Mouse (Mus musculus) hindbrain, embryonic 10.5 days (tissue): ENCODE measurements at regions not wholly inside any gene's neighbourhood (a gene's known extent, or its start where the extent isn't known, plus 50 kb on each side); places are given as distances from the start of the nearest gene placed in this dataset.
"Not testable (repeated sequence)": the region's sequence is repeated elsewhere in the genome, so short reads cannot be mapped to it uniquely, and the experiment has no call there.

ENCODE experiments used
- DNase-seq: peaks from one replicate; pipeline ENCODE4 v3.0.0-alpha.2; 2017; ENCODE audit warnings: low spot score
- H3K27ac ChIP-seq: fragments of 300-500 bp; sonication (generic); 2 replicates; pipeline ENCODE4 v1.5.1; 2016; ENCODE audit warnings: mild to moderate bottlenecking, moderate library complexity
- H3K27me3 ChIP-seq: fragments of 300-500 bp; sonication (generic); 2 replicates; pipeline ENCODE4 v1.6.1; 2016; ENCODE audit warnings: mild to moderate bottlenecking; ENCODE audit not compliant: poor library complexity, insufficient read depth, severe bottlenecking
- H3K36me3 ChIP-seq: fragments of 300-500 bp; sonication (generic); 2 replicates; pipeline ENCODE4 v1.6.1; 2016; ENCODE audit warnings: mild to moderate bottlenecking, moderate library complexity
- H3K4me1 ChIP-seq: fragments of 300-500 bp; sonication (generic); replicated peaks from 2 replicates; pipeline ENCODE4 v1.6.1; 2016; ENCODE audit warnings: mild to moderate bottlenecking
- H3K4me3 ChIP-seq: fragments of 300-500 bp; sonication (generic); 2 replicates; pipeline ENCODE4 v1.5.1; 2016; ENCODE audit warnings: mild to moderate bottlenecking, moderate library complexity
- H3K9me3 ChIP-seq: fragments of 300-500 bp; sonication (generic); 2 replicates; pipeline ENCODE4 v1.6.1; 2016; ENCODE audit warnings: mild to moderate bottlenecking, moderate library complexity
- WGBS: fragments of 180-500 bp; shearing (Covaris S2); methylation state at CpG from one replicate; pipeline ENCODE4 v1.1.7; 2016; 5-methylcytosine and 5-hydroxymethylcytosine counted together

DNA sequence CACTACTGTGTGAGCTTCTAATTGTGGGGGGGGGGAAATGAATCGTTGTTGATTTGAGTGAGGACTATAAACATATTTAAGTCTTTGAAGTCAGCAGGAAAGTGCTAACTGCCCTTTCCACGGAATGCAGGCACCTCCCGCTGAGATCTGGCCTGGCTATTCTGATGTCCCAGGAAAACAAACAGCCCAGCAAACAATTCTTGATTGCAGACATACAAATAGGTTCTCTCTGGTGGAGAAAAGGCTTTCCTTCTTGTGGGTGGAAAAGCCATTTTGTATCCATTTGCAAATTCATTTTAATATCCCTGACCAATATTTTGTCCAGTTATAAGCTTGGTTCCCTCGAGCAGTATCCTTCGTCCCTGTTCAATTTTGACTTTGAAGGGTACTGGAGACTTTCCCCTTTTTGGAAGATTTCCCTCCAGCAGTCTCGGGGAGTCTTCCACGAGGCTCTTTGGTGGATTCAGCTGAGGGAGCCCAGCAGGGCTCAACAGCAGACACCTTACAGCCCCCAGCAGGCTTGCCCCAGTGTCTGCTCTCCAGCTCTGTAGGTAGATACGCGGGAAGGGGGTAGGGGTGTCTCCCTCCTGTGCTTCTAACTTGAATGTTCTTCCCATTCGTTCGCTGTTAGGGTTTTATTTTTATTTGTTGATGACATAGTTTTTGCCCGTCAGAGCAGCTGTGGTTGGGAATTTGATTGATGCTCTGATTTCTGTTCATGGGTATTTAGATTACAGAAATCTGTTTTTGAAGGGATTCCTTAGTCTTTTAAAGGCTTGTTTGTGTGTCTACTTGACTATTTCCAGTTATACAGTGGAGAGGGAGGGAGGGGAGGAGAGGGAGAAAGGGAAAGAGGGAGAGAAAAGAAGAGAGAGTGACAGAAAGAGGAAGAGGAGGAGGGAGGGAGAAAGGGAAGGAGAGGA lies 64.9 kb upstream of the Cpm start:
- Histone ChIP-seq H3K9me3 (peaks cover 4% of the 10 kb centered on the region; the same call in 1 of the 2 replicates), H3K4me3 (no peak overlapping the region), H3K27me3 (peaks cover under 1% of the 10 kb centered on the region), H3K27ac (no peak overlapping the region), H3K36me3 (no peaks in the 10 kb centered on the region), H3K4me1 (peaks cover 18% of the 10 kb centered on the region)
- WGBS = 36% methylated on average over 12 of the region's 12 CpGs
- DNase-seq = no peak

DNA sequence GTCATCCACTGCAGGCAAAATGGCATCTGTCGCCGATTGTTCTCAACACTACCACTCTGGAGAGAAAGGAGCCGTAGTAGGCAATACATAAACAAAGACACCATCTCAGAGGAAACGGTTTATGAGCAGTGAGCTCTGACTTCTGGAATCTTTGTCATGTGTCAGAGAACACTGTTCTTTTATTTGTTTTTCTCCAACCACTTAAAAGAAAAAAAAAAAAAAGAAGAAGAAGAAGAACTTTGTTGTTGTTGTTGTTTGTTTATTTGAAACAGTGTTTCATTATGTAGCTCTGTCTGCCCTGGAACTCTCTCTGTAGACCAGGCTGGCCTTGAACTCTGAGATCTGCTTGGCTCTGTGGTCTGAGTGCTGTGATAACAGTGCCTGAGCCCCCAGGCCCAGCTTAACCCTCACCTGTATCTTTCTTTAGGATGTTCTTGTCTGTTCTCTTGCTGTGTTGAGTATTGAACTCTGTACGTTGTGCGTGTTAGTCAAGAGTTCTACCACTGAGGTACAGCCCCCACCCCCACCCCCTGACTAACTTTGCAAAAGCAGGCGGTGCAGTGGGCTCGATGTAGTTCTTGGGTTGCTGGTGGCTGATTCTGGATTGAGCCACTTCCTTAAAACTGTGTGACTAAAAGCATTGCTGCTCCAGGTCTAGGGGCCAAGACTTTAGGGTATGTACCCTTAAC lies 65.7 kb upstream of the Cpm start:
- DNase-seq = no peak
- Histone ChIP-seq H3K27me3 (no peaks in the 10 kb centered on the region), H3K4me3 (no peak overlapping the region), H3K36me3 (no peaks in the 10 kb centered on the region), H3K4me1 (peaks cover 18% of the 10 kb centered on the region), H3K9me3 (peaks cover 4% of the 10 kb centered on the region; the same call in 1 of the 2 replicates), H3K27ac (no peak overlapping the region)
- 70% methylated on average over 8 of the region's 8 CpGs for WGBS

DNA sequence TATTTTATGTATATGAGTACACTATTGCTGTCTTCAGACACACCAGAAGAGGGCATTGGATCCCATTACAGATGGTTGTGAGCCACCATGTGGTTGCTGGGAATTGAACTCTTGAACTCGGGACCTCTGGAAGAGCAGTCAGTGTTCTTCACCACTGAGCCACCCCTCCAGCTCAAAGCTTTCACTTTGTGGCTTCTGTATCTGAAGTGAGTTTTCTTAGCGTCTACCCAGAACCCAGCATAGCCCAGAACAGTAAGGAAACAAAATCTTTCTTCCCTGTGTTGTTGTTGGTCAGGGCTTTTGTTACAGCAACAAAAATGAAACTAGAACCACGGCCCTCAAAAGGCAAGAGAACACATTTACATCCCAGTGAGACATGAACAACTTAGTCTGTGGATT lies 66.5 kb upstream of the Cpm start:
- peaks cover 18% of the 10 kb centered on the region for H3K4me1 ChIP-seq
- DNase-seq, H3K4me3 ChIP-seq, H3K9me3 ChIP-seq, H3K27me3 ChIP-seq, H3K27ac ChIP-seq, H3K36me3 ChIP-seq: not testable (repeated sequence)
- WGBS = 85% methylated on average over 3 of the region's 3 CpGs

DNA sequence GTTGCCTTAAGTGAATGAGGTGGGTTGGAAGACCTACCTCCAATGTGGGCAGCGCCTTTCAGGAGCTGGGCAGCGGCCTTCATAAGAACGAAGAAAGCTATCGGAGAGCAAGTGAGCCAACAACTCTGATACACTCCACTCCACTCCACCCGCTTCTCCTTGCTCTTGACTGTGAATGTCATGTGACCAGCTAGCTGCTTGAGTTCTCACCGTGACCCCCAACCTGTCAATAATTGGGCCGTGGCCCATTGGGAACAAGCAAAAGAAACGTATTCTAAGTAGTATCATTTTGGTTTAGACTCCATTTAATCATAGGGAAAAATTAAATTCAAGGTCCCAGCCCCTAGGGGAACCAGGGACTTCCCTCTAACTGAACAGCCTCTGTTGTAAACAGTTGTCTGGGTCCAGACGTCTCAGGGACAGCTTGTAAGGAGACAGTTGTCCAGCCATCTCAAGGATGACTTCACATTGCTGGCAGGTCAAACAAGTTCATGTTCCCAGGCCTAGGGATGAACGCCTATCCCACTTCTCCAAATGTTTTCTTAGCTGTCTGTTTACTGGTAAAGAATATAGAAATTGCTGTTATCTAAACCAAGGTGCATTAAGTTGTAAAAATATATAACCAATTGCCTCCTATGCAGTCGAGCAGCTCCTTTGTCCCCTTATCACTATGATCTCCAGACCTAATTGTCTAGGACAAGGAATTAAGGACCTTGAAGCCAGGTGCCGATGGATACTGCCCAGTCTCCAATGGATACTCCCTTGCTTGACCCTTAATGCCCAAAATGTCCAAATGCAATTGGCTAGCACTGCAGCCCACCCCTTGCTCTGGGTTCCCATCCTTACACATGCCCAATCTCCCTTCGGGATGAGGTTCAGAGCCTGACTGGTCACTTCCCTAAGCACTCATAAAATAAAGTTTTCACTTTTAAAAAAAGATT lies 67.1 kb upstream of the Cpm start:
- no peak overlapping the region for H3K27ac ChIP-seq
- 88% methylated on average over 13 of the region's 13 CpGs for WGBS
- no peaks in the 10 kb centered on the region for H3K36me3 ChIP-seq
- peaks cover 18% of the 10 kb centered on the region for H3K4me1 ChIP-seq
- DNase-seq = no peak
- peaks cover 4% of the 10 kb centered on the region; the same call in 1 of the 2 replicates for H3K9me3 ChIP-seq
- no peak overlapping the region for H3K4me3 ChIP-seq
- no peaks in the 10 kb centered on the region for H3K27me3 ChIP-seq

DNA sequence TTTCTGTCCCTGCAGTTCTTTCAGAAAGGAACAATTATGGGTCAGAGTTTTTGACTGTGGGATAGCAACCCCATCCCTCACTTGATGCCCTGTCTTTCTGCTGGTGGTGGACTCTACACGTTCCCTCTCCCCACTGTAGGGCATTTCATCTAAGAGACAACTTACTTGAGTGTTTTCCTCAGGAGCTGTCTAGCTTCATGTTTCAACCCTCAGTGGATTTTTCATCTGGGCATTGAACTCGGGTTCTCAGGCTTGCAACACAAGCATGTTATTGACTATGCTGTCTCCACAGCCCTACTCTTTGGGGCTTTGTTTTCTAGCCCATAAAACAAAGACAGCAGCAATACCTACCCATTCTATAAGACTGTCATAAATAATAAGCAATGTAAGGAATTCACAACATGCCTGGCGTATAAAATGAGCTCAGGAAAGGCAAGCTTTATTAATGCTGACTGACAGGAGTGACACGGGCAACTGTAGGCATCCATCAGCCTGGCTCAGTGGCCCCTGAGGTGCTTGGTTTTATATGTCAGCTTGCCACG lies 68.0 kb upstream of the Cpm start:
- Histone ChIP-seq H3K4me3 (no peak overlapping the region), H3K4me1 (peaks cover 18% of the 10 kb centered on the region), H3K9me3 (peaks cover 3% of the 10 kb centered on the region; the same call in 1 of the 2 replicates), H3K27ac (no peak overlapping the region), H3K27me3 (no peaks in the 10 kb centered on the region), H3K36me3 (no peaks in the 10 kb centered on the region)
- 81% methylated on average over 5 of the region's 5 CpGs for WGBS
- no peak for DNase-seq

DNA sequence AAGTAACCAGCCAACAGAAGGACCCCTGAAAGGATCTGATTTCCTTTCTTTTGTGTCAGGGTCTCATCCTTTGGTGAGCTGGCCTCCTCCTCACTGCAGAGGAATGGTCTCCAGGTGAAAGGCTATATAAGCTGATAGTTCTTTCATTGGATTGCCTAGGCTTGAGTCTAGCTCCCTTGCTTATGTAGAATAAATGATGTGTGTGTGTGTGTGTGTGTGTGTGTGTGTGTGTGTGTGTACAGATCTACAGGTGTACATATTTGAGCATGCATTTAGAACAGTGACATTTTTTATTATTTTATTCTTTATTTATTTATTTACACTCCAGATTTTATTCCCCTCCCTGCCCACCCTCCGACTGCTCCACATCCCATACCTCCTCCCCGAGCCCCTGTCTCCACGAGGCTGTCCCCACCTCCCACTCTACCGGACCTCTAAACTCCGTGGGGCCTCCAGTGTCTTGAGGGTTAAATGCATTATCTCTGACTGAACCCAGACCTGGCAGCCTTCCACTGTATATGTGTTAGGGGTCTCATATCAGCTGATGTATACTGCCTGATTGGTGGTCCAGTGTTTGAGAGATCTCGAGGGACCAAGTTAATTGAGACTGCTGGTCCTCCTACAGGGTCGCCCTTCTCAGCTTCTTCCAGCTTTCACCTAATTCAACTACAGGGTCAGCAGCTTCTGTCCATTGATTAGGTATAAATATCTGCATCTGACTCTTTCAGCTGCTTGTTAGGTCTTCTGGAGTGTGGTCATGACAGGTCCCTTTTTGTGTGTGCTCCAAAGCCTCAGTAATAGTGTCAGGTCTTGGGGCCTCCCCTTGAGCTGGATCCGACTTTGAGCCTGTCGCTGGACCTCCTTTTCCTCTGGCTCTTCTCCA lies 68.7 kb upstream of the Cpm start:
- Histone ChIP-seq H3K27me3 (no peaks in the 10 kb centered on the region), H3K4me3 (no peak overlapping the region), H3K4me1 (peaks cover 18% of the 10 kb centered on the region), H3K36me3 (no peaks in the 10 kb centered on the region), H3K27ac (no peak overlapping the region), H3K9me3 (no peaks in the 10 kb centered on the region)
- 84% methylated on average over 9 of the region's 9 CpGs for WGBS
- no peak for DNase-seq

DNA sequence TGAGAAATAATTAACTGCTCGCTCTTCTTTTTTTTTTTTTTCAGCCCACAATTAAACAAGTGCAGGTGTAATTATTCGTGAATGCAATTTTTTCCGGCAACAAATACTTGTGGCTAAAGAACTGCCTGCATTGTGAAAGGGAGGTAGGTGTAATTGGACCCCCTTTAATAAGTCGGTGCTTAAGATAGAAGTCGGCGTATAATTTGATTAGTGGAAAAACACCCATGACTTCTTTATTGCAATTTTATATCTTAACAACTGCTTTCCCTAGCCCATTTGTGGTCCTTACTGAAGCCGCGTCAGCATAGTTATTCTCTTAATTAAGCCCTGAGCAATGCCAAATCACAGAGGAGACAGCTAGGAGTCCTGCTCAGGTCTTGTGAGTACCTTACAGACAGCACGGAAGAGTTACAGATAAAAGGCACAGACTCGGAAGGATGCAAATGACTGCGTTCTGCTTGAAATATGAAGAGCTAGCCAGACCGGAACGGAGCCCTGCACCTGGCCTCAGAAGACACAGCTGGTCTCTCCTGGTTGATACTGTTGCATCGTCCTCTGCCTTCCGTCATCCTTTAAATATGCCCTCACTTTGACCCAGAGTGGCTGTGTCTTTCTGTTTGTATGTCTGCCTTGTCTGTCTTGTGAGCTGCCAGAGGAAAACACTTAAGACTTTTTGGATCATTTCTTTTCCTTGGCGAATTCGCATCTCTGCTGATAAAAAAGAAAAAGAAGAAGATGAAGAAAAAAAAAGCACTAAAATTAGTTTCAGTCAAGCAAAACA lies 69.5 kb upstream of the Cpm start:
- Histone ChIP-seq H3K9me3 (no peaks in the 10 kb centered on the region), H3K36me3 (no peaks in the 10 kb centered on the region), H3K27ac (no peak overlapping the region), H3K4me1 (peaks cover 18% of the 10 kb centered on the region), H3K4me3 (no peak overlapping the region), H3K27me3 (no peaks in the 10 kb centered on the region)
- 75% methylated on average over 17 of the region's 17 CpGs for WGBS
- DNase-seq = no peak

DNA sequence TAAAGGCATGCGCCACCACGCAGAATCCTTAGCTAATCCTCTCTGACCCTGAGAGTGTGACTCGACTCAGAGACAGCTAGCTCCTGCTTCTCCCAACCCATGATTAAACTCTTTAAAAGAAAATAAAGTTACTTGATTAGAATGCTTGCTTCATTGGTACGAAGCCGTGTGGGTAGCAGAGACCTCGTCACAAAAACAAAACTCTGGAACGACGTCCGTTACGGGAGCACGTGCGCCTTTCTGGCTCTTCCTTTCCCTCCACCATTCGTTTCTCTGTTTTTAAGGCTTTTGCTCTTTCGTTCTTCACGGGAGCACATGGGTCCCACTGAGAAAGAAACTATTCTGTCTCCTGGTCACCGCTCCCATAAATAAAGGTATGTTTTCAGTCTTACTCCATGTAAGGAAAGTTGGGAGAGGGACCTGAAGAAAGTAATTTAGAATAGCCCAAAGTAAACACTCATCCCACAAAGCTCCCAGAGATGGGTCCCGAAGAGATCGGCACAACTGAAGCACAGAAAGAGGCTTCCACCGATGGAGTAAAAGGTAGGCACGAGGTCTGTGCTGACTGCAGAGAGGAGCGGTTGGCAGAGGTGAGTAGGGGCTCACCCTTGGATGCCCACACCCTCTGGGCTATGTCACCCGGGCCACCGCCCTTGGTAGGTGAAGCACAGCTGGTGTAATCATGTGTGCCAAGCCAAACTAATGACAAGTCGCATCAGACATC lies 70.2 kb upstream of the Cpm start:
- WGBS = 90% methylated on average over 24 of the region's 24 CpGs

DNA sequence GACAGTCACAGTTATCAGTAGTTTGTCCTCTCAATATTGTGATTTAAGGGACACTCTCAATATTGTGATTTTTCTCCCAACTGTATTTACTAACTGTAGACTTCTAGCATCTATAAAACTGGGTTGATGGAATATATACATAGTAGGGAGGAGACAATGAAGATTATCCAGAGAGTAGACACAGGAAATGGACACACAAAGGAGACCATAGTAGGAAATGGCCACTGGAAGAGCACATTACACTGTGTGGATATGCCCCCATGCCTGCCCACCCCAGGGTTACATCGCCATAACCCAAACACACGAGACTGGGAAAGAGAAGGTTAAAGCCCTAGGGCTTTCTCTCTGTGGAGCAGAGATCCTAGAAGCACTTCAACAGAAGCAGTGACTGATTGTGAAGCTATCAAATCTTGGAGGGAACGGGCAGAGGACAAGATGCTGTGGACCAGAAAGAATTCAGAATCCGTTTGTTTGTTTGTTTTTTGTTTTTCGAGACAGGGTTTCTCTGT lies 71.0 kb upstream of the Cpm start:
- DNase-seq = no peak
- H3K9me3 ChIP-seq = no peaks in the 10 kb centered on the region
- peaks cover 18% of the 10 kb centered on the region for H3K4me1 ChIP-seq
- H3K36me3 ChIP-seq = no peaks in the 10 kb centered on the region
- H3K27ac ChIP-seq = no peak overlapping the region
- no peak overlapping the region for H3K4me3 ChIP-seq
- 83% methylated on average over 5 of the region's 5 CpGs for WGBS
- no peaks in the 10 kb centered on the region for H3K27me3 ChIP-seq

More for the DNA sequence above, 70.2 kb upstream of the Cpm start:
- no peak overlapping the region for H3K4me3 ChIP-seq
- no peak for DNase-seq
- H3K27ac ChIP-seq = no peak overlapping the region
- H3K36me3 ChIP-seq = no peaks in the 10 kb centered on the region
- no peaks in the 10 kb centered on the region for H3K27me3 ChIP-seq
- H3K4me1 ChIP-seq = peaks cover 18% of the 10 kb centered on the region
- no peaks in the 10 kb centered on the region for H3K9me3 ChIP-seq

DNA sequence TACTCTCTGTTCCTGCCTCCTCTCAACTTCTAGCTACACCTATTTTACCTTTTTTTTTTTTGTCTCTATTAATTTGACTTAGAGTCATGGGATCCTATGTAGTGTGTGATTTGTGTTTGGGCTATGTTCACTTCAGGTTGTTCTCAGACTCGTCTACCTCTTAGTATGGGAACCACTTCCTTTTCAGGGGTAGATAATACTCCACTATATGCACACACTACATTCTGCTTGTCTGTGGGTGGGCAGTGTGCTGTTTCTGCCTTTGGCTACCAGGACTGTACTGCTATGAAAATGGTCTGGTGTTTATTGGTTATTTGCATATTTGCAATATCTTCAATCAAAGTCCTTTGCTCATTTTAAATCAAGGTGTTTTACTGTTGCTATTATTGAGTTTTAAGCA lies 71.6 kb upstream of the Cpm start:
- WGBS = 98% methylated on average over 1 of the region's 1 CpGs
- H3K27ac ChIP-seq = no peak overlapping the region

More for the DNA sequence above, 71.6 kb upstream of the Cpm start:
- H3K4me1 ChIP-seq = peaks cover 18% of the 10 kb centered on the region
- H3K27me3 ChIP-seq = no peaks in the 10 kb centered on the region
- no peak overlapping the region for H3K4me3 ChIP-seq
- H3K36me3 ChIP-seq = no peaks in the 10 kb centered on the region
- DNase-seq = no peak
- H3K9me3 ChIP-seq = no peaks in the 10 kb centered on the region
